Mouse (Mus musculus): ENCODE results near the gene Edem2. TPM values are rescaled to one million over a fixed set of nuclear protein-coding genes. Genes with fewer than 3 reads are reported as not detected.

Edem2 gene
- polyA plus RNA-seq, 1 experiment from 2014 or later: 27.3 TPM

GRCm38 (mm10) chr2:155683821-155684220 lies 45.5 kb downstream of the Edem2 start:
- Histone ChIP-seq H3K27ac (no peak overlapping the region), H3K9ac (no peak overlapping the region), H3K9me3 (no peaks in the 10 kb centered on the region), H3K36me3 (peaks cover 8% of the 10 kb centered on the region; the same call in 1 of the 2 replicates), H3K4me2 (replicated peaks) (no peak overlapping the region), H3K4me3 (no peak overlapping the region), H3K27me3 (no peaks in the 10 kb centered on the region), H3K4me1 (no peaks in the 10 kb centered on the region)
- WGBS: 93% methylated on average over 5 of the region's 5 CpGs
- no peak for ATAC-seq (ENCODE audit: insufficient number of reproducible peaks, insufficient read depth, low FRiP score, low TSS enrichment)

DNA sequence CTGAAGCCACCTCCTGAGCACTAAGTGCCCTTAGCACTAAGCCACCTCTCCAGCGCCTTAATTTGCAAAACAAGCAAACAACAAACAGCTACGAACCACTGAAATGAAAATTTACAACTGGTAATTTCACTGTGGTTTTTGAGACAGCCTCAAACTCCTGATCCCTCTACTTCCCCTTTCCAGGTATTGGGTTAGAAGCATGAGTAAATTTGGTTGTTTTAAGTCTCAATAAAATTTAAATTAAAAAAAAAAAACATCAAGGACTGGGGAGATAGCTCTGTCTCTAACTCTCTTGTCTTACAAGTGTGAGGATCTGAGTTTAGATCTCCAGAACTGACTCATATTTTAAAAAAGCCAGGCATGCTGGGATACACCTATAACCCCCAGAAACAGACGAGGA lies 46.1 kb downstream of the Edem2 start:
- ATAC-seq (ENCODE audit: insufficient number of reproducible peaks, insufficient read depth, low FRiP score, low TSS enrichment): no peak
- WGBS: 77% methylated on average over 3 of the region's 3 CpGs
- no peak overlapping the region for H3K4me2 ChIP-seq (replicated peaks)

GRCm38 (mm10) chr2:155681874-155682273 lies 47.4 kb downstream of the Edem2 start:
- H3K9ac ChIP-seq: no peak overlapping the region
- no peaks in the 10 kb centered on the region for H3K36me3 ChIP-seq
- no peak overlapping the region for H3K4me3 ChIP-seq
- no peaks in the 10 kb centered on the region for H3K27me3 ChIP-seq
- no peaks in the 10 kb centered on the region for H3K9me3 ChIP-seq
- H3K27ac ChIP-seq: no peak overlapping the region
- no peak for ATAC-seq (ENCODE audit: insufficient number of reproducible peaks, insufficient read depth, low FRiP score, low TSS enrichment)
- no peak overlapping the region for H3K4me2 ChIP-seq (replicated peaks)
- WGBS: 86% methylated on average over 2 of the region's 2 CpGs
- no peaks in the 10 kb centered on the region for H3K4me1 ChIP-seq

More for the DNA sequence above, 46.1 kb downstream of the Edem2 start:
- Histone ChIP-seq H3K9ac (no peak overlapping the region), H3K27me3 (no peaks in the 10 kb centered on the region), H3K27ac (no peak overlapping the region), H3K4me1 (no peaks in the 10 kb centered on the region), H3K9me3 (no peaks in the 10 kb centered on the region), H3K4me3 (no peak overlapping the region), H3K36me3 (peaks cover 8% of the 10 kb centered on the region; the same call in 1 of the 2 replicates)

DNA sequence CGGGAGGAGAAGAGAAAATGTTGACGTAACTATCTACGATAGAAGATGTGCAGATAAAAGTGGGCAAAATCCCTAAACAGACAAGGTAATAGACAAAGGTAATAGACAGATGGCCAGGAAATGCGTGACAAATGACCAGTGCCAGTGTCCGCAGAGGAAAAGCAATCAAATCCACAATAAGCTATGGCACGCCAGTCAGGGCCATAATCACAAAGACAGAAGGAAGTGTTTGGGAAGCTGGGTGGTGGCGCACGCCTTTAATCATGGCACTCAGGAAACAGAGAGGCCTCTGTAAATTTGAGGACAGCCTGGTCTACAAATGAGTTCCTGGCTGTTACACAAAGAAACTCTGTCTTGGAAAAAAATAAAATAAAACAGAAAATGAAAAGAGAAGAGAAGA lies 48.1 kb downstream of the Edem2 start:
- H3K27ac ChIP-seq: no peak overlapping the region
- no peak overlapping the region for H3K9ac ChIP-seq
- no peaks in the 10 kb centered on the region for H3K27me3 ChIP-seq
- no peak for ATAC-seq (ENCODE audit: insufficient number of reproducible peaks, insufficient read depth, low FRiP score, low TSS enrichment)
- no peak overlapping the region for H3K4me2 ChIP-seq (replicated peaks)
- WGBS: 67% methylated on average over 8 of the region's 8 CpGs
- no peaks in the 10 kb centered on the region for H3K36me3 ChIP-seq
- no peak overlapping the region for H3K4me3 ChIP-seq
- no peaks in the 10 kb centered on the region for H3K9me3 ChIP-seq
- H3K4me1 ChIP-seq: no peaks in the 10 kb centered on the region

- WGBS: 58% methylated on average over 5 of the region's 5 CpGs
- no peak for ATAC-seq (ENCODE audit: insufficient number of reproducible peaks, insufficient read depth, low FRiP score, low TSS enrichment)
These were observed 48.7 kb downstream of the Edem2 start for GRCm38 (mm10) chr2:155680591-155680990.

DNA sequence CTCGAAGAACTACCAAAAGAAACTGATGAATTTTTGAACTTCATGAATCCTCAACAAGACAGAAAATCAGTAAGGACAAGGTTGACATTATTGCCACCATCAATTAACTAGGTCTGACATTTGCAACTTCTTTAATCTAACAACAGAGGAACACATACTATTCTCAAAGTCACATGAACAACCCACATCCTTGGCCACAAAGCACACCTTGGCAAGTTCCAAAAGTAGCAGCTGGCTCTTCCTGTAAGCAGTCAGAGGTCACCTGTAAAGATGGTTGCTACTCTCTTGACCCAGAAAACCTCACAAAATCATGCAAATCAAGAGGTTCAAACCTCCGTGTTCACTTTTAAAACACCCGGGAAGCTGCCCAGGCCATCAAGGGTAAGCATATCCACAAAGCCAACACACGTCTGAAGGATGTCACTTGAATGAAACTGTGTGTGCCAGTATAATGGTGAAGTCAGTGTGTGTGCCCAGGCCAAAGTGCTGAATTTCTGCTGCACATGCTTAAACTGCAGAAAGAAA lies 49.6 kb downstream of the Edem2 start:
- Histone ChIP-seq H3K36me3 (no peaks in the 10 kb centered on the region), H3K9ac (no peak overlapping the region), H3K4me3 (no peak overlapping the region), H3K4me1 (no peaks in the 10 kb centered on the region), H3K27ac (no peak overlapping the region), H3K4me2 (replicated peaks) (no peak overlapping the region), H3K27me3 (no peaks in the 10 kb centered on the region), H3K9me3 (no peaks in the 10 kb centered on the region)
- WGBS: 90% methylated on average over 4 of the region's 4 CpGs
- no peak for ATAC-seq (ENCODE audit: insufficient number of reproducible peaks, insufficient read depth, low FRiP score, low TSS enrichment)

More at GRCm38 (mm10) chr2:155680591-155680990, 48.7 kb downstream of the Edem2 start:
- Histone ChIP-seq H3K4me1 (no peaks in the 10 kb centered on the region), H3K4me2 (replicated peaks) (no peak overlapping the region), H3K4me3 (no peak overlapping the region), H3K27ac (no peak overlapping the region), H3K9me3 (no peaks in the 10 kb centered on the region), H3K36me3 (no peaks in the 10 kb centered on the region), H3K9ac (no peak overlapping the region), H3K27me3 (no peaks in the 10 kb centered on the region)

DNA sequence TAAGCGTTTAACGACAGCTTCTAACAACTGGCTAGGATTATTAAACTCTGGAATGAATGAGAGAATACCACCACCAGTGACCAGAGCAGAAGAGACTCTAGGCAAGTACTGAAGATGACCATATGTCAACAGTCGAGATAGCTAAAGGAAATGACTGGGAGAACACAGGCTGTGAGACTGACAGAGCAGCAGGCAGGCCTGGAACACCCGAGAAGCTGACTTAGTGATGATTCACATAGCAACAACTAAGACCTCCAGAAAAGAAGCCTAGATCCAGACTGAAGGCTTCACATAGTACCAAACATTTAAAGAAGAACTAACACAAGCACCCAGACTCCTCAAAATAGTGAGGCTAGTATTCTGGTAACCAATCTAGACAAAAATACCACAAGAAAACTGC lies 54.2 kb downstream of the Edem2 start:
- no peak for ATAC-seq (ENCODE audit: insufficient number of reproducible peaks, insufficient read depth, low FRiP score, low TSS enrichment)
- H3K4me1 ChIP-seq: no peaks in the 10 kb centered on the region
- 73% methylated on average over 4 of the region's 4 CpGs for WGBS

GRCm38 (mm10) chr2:155673546-155673945 lies 55.7 kb downstream of the Edem2 start:
- H3K4me2 ChIP-seq (replicated peaks): no peak overlapping the region
- H3K27ac ChIP-seq: no peak overlapping the region
- ATAC-seq (ENCODE audit: insufficient number of reproducible peaks, insufficient read depth, low FRiP score, low TSS enrichment): no peak
- H3K4me1 ChIP-seq: no peaks in the 10 kb centered on the region
- no peak overlapping the region for H3K4me3 ChIP-seq
- H3K9me3 ChIP-seq: no peaks in the 10 kb centered on the region
- 32% methylated on average over 2 of the region's 2 CpGs for WGBS
- no peaks in the 10 kb centered on the region for H3K27me3 ChIP-seq
- peaks cover 27% of the 10 kb centered on the region for H3K36me3 ChIP-seq
- no peak overlapping the region for H3K9ac ChIP-seq

More for the DNA sequence above, 54.2 kb downstream of the Edem2 start:
- Histone ChIP-seq H3K9ac (no peak overlapping the region), H3K27ac (no peak overlapping the region), H3K4me3 (no peak overlapping the region), H3K27me3 (no peaks in the 10 kb centered on the region), H3K4me2 (replicated peaks) (no peak overlapping the region), H3K36me3 (peaks cover 25% of the 10 kb centered on the region), H3K9me3 (no peaks in the 10 kb centered on the region)

GRCm38 (mm10) chr2:155671236-155671635 lies 58.0 kb downstream of the Edem2 start:
- 89% methylated on average over 4 of the region's 4 CpGs for WGBS
- Histone ChIP-seq H3K9me3 (no peaks in the 10 kb centered on the region), H3K4me2 (replicated peaks) (no peak overlapping the region), H3K36me3 (peaks cover 48% of the 10 kb centered on the region), H3K9ac (no peak overlapping the region), H3K4me1 (no peaks in the 10 kb centered on the region), H3K27me3 (no peaks in the 10 kb centered on the region), H3K27ac (no peak overlapping the region), H3K4me3 (no peak overlapping the region)
- ATAC-seq (ENCODE audit: insufficient number of reproducible peaks, insufficient read depth, low FRiP score, low TSS enrichment): no peak

DNA sequence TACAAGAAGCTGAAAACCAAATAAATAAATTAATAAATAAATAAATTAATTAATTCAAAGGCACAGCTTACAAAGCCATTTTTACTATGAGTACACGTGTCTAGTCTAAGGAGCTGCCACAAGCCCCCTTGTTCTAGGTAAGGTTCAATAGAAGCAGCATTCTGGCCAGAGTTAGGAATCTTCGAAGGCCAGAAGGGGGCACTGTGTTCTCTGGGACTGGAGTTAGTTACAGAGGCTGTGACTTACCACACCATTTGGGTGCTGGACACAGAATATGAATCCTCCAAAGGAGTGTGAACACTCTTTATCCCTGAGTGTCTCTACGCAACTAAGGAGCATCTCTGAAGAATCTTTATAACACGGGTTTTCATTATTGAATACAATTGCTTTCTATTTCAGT lies 60.8 kb downstream of the Edem2 start:
- Histone ChIP-seq H3K27ac (no peak overlapping the region), H3K9ac (no peak overlapping the region), H3K4me2 (replicated peaks) (no peak overlapping the region), H3K4me3 (no peak overlapping the region), H3K36me3 (peaks cover 73% of the 10 kb centered on the region), H3K27me3 (no peaks in the 10 kb centered on the region), H3K9me3 (no peaks in the 10 kb centered on the region), H3K4me1 (no peaks in the 10 kb centered on the region)
- WGBS: 83% methylated on average over 4 of the region's 4 CpGs
- no peak for ATAC-seq (ENCODE audit: insufficient number of reproducible peaks, insufficient read depth, low FRiP score, low TSS enrichment)

DNA sequence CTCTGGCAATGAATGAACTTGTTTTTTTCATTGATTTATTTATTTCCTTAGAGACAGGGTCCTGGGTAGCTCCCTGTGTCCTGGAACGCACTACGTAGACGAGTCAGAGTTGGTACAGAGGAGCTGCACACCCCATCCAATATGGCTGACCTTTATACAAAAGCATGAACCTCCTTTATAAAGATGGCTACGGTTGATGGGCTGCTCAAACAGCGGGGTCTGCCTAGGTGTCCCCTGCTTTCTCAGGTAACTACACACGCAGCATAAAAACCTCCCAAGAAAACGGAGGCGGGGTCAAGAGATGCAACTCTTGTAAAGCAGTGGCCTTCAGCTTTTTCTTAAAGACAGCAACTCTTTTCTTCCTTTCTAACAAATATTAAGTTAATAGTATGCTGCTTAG lies 61.4 kb downstream of the Edem2 start:
- Histone ChIP-seq H3K36me3 (peaks cover 79% of the 10 kb centered on the region), H3K27ac (no peak overlapping the region), H3K9ac (no peak overlapping the region), H3K4me2 (replicated peaks) (no peak overlapping the region), H3K27me3 (no peaks in the 10 kb centered on the region), H3K4me3 (no peak overlapping the region), H3K4me1 (no peaks in the 10 kb centered on the region), H3K9me3 (no peaks in the 10 kb centered on the region)
- no peak for ATAC-seq (ENCODE audit: insufficient number of reproducible peaks, insufficient read depth, low FRiP score, low TSS enrichment)
- WGBS: over 99% methylated on average over 8 of the region's 8 CpGs

- no peak overlapping the region for H3K4me3 ChIP-seq
- WGBS: 82% methylated on average over 6 of the region's 6 CpGs
- H3K4me2 ChIP-seq (replicated peaks): no peak overlapping the region
- no peaks in the 10 kb centered on the region for H3K27me3 ChIP-seq
- H3K36me3 ChIP-seq: peaks cover 86% of the 10 kb centered on the region
- no peak for ATAC-seq (ENCODE audit: insufficient number of reproducible peaks, insufficient read depth, low FRiP score, low TSS enrichment)
- H3K27ac ChIP-seq: no peak overlapping the region
- no peak overlapping the region for H3K9ac ChIP-seq
- no peaks in the 10 kb centered on the region for H3K4me1 ChIP-seq
- no peaks in the 10 kb centered on the region for H3K9me3 ChIP-seq
These were observed 65.3 kb downstream of the Edem2 start for GRCm38 (mm10) chr2:155663910-155664460.

Measured in embryonic facial prominence, embryonic 12.5 days (tissue).